Mouse (Mus musculus) kidney, adult 8-10 months (tissue): ENCODE measurements around the gene Mink1.
"Not testable (repeated sequence)": the region's sequence is repeated elsewhere in the genome, so short reads cannot be mapped to it uniquely, and the experiment has no call there.

Source experiments
- DNase-seq, 2 experiments: peaks; one replicate each; pipeline ENCODE4 v3.0.0; 2022

The Mink1 gene

DNA sequence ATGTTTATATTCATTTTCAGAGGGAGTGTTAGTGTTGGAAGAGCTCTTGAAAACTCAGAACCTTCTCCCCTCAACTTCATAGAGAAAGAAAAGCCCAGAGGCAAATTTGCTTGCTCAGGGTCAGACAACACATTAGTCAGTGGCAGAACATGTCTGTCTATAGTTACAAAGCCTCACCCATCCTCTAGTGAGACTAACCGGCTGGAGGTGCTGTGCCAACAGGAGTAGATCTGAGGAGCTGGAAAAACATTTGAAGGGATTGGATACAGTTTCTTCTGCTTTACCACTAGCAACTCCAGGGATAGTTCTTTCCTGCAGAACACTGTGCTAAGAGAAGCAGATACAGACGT is 769 bp upstream of the Mink1 start:
- no peak for DNase-seq

DNA sequence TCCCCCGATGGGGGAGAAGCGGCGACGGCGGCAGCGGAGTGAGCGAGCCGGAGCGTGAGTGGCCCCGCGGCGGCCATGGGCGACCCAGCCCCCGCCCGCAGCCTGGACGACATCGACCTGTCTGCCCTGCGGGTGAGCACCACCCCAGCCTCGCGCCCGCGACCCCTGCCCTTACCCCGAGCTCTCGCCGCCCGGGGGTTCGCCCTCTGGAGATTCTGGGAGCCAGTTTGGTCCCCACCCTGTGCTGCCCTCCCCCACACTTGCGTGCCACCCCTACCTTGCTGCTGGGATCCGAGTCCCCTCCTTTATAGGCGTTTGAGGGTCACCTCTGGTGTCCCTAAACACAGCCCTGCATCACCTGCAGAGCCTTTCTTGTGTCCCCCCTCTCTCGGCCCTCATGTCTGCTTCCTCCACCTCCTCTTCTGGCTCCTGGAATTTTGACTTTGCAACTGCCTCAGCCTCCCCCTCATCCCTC is 351 bp downstream of the Mink1 start:
- no peak for DNase-seq

DNA sequence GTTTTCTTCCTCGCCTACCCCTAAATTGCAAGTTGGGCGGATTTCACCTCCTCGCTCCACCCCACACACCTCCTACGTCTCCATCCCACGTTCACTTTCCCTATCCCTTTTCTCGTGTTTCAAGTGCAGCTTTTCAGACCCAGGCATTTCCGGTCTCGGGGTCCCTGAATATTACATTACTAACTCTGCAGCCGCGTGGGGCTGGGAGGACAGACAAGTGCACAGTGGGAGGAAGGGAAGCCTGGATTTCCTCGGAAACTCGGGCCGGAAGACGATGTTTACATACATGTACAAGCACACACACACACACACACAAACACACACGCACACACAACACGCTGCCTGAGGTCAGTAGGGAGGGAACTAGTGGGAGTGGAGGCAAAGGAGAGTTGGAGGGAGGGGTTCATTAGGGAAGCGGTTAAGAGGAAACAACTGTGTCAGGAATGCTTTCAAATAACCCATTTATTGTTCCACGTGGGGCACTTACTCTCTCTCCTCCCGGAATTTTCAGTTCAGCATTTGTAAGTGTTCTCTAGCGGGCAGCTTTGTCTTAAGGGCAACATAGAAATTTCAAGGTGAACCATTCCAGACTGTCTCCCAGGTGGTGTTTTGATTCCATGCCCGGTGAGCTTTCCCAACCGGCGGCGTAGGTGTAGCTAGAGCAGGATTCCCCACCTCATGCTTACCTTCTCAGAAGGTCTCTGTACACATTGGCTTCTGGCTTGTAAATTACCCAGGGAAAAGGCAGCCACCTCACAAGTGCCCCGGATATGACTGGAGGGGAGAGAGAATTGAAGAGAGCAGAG is 992 bp downstream of the Mink1 start:
- DNase-seq: peak; percentile 45 to 60

DNA sequence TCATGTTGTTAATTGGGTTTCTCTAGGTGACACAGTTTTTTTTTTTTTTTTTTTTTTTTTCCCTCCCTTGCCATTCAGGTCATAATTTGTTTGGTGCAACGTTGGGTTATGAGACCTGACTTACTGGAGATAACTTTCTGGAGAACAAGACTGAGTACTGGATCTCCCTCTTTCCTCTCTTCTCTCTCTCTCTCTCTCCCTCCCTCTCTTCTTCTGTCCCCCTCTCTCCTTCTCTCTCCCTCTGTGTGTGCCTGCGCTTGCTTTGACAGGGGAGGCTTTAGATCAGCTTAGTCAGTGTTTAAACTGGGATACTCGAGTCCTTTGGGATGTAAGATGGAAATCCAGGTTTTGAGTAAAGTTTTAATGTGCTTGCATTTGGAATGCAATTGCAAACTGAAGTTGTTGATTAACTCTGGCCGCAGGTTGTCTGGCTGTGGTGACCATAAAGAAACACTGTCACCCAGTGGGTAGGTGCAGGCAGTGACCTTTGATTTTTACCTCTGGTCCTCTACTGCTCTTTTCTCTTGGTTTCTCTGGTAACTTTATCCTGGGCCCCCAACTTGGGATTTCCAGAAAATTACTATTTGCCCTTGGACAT is 1.7 kb downstream of the Mink1 start:
- peak; percentile 64 to 82 for DNase-seq

DNA sequence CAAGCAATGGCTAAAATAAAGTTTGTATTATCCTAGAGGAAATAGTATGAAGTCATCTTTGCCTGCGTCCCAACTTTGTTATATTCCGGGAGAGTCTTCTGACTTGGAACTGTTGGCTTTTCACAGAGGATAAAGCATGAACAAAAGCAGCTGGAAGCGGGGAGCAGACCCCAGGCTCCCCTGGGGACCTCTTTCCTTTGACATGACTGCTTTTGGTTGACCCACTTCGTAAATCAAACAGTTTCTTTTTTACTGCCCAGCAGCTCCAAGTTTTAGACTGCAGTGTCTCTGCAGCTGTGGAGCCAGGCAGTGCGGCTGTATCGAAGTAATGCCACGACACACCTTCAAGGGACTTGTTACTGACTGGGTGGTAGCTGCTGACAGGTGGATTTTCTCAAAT is 3.9 kb downstream of the Mink1 start:
- no peak for DNase-seq

DNA sequence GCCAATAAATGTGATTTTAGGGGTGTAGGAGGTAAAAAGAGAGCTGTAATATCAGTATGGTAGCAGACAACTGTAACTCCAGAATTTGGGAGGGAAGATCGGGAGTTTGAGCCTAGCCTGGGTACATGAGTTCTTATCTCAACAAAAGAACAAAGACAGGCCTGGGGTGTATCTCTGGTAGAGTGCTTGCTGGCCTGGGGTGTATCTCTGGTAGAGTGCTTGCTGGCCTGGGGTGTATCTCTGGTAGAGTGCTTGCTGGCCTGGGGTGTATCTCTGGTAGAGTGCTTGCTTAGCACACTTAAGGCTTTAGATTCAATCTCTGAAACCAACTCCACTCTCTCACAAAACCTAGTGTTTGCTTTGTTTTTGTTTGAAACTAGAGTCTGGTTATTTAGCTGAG is 7.9 kb downstream of the Mink1 start:
- not testable (repeated sequence) for DNase-seq

DNA sequence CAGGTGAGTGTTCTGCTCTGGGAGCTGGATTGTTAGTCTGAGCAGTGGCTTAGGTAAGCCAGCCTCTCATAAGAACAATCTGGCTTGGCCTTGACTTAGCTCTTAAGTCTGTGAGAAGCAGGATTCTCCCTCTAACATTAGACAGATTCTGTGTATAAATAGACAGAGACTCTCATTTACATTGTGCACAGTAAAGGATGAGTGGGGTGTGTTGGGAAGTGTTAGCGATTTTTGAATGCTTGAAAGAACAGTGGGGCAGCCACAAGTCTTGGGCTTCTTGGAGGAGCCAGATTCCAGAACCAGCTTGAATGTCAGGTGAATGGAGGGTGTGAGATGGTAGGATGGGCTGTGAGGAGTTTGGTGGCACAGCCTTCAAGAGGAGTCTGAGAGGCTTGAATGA is 9.0 kb downstream of the Mink1 start:
- no peak for DNase-seq

DNA sequence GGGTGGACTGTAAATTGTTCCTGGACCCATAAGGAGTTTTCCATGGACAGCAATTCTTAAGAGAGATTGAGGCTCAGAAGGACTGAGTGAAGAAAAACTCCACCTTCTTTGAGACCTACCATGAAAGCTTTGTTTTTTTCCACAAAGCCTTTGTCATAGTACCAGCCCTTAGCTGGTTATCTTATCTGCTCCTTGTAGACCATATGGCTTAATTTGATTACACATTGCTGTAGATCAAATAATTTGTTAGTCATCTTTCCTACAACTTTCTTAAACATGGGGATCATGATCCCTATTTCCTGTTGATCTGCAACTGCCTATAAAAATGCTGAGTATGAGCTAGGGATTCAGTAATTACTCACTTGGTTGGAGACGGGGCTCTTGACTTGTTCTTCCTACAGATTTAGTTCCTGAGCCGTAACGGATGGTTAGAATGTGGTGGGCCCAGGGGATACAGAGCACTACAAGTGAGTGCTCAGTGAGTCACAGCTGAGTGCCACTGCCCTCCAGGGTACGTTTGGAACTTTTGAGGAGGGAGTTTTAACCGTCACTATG is 9.7 kb downstream of the Mink1 start:
- DNase-seq: no peak

DNA sequence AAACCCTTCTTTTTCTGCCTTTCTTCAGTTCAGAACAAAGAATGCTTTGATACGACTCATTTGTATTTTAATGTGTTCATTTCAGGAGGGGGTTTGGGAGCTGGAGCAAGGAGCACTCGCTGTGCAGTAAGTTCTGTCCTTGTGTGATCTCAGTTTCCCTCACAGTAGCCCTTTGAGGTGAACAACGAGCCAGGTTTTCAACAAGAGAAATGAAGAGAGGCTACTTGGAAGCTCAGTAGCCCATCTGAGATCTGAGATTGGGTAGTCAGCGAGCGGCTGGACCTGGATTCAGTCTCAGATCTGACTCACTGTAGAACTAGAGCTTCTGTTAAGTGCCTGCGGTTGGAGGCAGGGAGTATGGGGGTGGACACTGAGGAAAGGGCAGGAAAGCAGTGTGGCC is 11.2 kb downstream of the Mink1 start:
- no peak for DNase-seq

DNA sequence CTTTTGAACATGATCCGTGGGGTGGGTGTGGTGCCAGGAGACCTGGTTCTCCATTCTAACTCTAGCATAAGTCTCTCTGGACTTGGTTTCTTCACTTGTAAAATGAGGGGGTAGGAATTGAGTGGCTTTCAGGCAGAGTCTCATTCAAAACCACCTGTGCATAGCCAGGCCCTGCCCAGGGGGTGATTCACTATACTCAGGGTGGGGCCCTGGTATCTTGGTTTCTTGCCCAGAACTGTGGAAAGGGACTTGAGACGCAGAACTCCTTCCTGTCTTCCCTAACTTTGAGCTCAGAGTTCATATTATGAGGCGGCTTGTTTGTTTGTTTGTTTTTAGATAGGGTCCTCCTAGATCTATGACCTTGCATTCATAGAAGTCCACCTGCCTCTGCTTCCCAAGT is 14.5 kb downstream of the Mink1 start:
- DNase-seq: no peak

DNA sequence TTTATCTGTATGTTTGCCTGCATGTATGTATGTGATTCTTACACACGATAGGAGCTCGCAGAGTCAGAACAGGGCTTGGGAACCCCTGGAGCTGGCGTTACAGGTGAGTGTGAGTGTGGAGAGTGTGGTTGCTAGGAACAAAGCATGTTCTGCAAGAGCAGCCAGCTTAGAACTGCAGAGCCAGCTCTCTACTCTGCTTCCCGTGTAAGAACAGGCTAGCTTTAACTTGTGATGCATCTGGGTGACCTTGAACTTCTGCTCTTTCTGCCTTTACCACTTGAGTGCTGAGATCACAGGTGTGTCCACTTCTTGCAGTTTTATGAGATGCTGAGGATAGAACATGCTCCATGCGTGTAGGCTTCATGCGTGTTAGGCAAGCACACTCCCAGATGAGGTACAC is 16.3 kb downstream of the Mink1 start:
- DNase-seq: no peak

DNA sequence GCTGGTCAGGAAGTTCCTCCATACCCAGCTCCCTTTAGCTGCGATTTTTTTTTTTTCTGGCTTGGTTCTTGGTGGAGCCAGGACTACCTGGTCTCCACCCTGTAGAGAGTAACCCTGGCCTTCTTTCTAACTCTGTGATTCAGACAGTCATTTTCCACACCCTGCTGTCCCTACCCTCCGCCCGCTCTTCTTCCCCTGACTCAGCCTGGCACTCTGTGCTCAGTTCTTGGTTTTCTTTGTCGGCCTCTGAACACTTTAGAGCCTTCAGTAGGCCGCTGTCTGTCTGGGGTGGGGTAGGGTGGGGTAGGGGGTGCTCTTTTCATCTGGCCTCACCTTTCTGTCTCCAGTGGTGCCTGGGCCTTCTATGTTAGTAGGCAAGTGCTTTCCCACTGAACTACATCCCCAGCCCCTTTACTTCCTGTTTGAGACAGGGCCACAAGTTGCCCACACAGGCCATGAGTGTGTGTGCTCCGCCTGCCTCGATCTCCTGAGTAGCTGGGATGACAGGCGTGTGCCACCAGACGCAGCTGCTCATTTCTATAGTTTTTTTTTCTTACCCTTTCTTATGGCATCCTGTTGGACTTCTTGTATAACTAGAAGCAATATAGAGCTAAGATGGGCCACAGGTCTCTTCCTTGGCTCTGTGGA is 17.2 kb downstream of the Mink1 start:
- DNase-seq: no peak

DNA sequence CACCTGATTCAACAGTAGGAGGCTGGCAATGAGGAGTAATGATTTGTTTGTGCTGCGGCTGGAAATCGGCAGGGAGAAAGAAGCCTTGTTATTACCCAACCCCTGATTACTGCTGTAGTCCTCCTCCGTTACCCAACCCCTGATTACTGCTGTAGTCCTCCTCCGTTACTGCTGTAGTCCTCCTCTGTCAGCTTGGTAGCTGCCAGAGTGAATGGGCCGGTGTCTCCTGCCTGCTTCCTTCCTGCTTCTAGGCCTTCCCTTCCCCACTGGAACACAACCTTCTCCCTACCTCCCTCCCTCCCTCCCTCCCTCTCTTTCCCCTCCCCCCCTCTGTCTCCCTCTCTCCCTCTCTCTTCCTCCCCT is 17.7 kb downstream of the Mink1 start:
- no peak for DNase-seq

DNA sequence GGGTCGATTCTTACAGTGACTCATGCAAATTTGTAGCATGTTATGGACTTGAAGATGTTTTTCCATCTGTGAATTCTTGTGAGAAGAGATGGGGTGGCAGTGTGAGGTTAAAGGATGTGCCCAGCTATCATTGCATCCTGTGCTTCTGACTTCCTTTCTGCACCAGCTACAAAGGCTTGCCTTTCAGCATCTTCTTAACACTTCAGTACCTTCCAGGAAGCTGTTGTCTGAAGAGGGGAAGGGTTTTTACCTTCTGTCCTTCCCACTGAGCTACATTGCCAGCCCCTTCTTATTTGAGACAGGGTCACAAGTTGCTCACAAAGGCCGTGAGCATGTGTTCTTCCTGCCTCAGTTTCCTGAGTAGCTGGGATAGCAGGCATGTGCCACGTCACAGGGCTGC is 18.2 kb downstream of the Mink1 start:
- DNase-seq: no peak

DNA sequence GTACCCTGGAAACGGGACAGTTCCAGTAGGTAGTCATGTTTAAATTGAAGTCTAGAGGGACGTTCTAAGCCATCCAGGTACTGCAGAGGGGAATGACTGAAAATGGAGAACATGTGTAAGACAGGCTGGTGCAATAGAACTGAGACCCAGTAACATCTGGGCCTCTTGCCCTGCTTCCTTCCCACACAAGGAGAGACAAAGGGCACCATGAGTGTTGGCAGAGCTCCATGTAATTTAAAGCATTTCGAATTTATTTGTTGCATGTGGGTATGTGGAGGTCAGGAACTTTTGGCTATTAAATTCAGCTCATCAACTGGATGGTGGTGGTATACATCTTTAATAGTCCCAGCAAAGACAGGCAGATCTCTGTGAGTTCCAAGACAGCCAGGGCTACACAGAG is 19.5 kb downstream of the Mink1 start:
- no peak for DNase-seq

DNA sequence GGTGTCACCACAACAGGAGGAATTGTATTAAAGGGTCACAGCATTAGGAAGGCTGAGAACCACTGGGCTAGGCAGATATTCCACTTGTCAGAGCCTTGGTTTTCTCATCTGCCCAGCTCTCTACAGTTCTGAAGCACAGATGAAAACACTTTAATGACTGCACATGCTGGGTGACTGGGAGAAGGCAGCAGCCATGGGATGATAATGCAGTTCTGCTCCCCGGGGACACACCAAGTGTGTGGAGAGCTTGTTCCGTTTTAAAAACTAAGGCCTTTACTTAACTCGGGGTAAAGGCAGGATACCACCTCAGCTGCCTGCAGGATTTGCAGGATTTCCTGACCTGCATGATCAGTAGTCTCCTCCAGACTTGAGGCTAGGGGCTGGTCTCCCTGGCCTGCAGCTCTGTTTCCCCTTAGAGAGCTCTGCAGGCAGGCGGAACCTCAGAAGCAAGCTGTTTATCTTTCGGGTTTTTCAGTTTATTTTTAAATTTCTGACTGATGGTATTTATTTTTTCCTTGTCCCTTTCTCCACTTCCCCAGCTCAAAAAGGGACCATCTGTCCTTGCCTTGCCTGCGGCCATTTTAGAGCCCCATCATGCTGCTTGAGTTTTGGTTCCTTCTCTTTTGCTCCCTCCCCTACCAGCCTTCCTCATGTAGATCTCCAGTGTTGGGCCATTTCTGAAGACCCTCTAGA is 20.5 kb downstream of the Mink1 start:
- DNase-seq: no peak

DNA sequence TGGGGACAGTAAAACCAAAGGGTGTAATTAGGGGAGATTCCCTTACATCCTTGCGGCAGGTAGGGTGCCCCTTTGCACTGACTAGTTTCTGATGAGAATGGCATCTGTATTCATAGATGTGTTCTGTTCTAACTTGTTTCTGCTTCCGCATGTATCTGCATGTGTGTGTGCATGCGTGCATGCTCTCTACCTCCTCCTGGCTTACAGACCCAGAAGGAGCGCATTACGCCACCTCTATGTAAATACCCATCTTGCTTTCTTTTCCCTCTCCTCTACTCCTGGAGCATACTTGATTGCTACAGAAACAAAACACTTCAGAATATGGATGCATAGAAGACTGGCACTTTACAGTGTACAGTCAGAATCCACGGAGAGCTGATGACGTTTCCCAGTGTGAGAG is 21.1 kb downstream of the Mink1 start:
- DNase-seq: no peak

DNA sequence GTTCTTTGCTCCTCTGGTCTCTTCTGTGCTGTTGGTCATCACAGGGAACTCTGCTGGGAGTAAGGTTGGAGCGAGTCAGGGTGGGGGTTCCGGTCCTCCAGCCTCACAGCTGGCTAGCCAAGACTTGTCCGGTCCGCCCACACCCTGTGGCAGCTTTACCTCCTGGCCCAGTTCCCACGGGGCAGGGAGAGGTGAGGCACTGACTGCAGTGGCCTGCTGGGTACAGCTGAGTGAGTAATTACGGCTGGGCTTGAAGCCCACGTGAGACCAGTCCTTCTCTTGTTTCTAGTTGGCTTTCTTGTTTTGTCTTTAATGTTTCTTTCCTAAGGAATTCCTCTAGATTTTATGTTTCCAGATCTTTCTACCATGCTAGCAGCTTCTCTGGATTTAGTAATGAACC is 22.8 kb downstream of the Mink1 start:
- DNase-seq: peak; percentile 70 to 74

DNA sequence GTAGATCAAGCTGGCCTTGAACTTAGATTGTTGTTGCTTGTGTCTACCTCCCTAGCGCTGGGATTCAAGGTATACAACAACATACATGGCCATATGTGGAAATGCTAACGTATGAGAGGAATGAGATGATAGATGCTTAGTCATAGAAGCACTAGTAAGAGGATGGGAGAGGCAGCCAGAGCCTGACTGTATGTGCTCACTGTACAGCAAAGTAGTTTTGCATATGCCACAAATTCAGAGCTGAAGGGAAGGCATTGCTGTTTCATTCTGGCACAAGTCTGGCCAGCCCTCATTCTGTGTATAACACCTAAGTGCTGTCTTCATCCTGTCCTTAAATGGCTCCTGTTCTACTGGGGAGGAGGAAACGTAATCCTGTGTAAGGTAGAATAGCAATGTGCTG is 23.6 kb downstream of the Mink1 start:
- no peak for DNase-seq

DNA sequence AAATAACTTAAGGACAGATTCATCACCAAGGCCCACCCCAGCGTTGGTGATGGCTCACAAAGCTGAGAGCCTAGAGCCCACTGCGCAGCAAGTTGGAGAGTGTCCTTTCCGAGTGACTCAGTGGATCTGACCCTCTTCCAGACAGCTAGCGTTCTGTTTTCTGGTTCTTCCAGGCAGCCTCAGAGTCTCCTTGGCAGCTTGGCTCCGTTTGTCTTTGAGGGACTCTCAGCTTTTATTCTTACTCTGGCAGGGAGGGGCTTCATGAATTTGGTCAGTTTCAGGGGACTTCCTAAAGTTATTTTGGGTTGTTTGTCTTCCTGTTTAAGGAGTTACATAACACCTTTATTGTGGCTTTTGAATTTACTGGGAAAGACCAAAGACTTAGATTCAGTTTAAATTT is 24.3 kb downstream of the Mink1 start:
- no peak for DNase-seq

DNA sequence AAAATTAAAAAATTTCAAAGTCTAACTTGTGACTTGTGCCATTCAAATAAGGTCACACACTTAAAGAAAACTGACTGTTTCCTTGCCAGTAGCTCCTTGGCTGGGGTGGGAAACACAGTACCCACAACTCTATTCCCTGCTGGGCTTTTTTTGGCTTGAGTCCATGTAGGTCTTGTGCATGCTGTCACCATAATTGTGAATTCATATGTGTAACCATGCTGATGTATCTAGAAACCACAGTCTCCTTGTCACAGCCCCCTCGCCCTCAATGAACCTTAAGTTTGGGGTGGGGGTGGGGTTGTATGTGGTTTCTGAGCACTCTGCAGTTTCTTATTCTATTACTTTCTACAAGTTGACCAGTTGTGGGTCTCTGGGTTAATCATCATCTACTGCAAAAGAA is 29.1 kb downstream of the Mink1 start:
- DNase-seq: no peak

DNA sequence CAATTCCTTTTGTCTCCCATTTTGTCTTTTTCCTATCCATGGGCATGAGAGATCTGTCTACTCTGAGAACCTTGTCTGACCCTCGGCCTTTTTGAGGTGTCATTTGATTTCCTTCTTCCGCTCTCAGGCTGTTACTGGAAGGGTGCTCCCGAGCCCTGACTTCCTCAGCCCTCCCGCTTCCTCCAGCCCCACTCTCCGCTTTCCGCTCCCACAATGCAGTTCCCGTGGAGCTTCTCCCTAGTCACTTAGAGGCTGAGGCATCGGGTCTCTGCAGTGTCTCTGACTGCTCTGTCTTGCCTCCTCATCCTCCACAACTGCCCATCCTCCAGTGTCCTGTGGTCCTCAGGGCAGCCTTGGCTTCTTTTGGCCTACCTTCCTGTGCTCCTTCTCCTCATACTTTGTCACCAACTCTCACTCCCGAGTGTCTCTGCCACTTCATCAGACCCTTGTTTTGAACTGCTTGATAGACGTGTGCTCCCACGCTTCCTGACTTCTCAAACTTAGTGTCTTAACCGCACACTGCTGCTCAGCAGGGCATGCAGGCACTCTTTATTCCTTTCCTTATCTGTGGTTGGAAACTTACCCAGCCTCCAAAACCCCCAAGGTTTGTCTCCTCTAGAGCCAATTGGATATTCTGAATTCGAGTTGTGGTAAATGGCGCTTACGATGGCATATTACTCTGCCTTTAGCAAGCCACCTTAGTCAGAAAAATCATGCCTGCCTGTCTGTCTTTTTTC is 31.7 kb downstream of the Mink1 start:
- DNase-seq: peak; percentile 39 to 50

DNA sequence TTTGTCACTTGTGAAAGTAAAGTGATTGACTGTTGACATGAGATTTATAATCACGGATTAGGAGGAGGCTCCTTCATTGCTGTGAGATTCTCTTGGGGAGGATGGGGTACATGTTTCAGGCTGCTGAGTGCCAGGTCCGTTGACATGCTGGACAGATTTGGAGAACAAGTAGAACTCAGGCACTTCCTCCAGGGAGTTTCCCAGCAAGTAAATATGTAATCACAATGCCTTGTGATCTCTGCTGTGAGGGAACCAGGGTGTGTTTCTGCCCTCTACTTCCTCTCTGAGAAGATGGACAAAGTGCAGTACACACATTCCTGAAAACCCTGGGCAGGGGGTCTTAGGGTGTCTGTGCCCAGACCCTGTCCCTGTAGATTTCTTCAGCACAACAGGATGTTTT is 33.0 kb downstream of the Mink1 start:
- peak in 1 of 2 experiments; percentile 46 for DNase-seq
